Mouse (Mus musculus): ENCODE results near the gene Gpr137c. TPM values are rescaled to one million over a fixed set of nuclear protein-coding genes. Genes with fewer than 3 reads are reported as not detected.

Gpr137c gene
- polyA plus RNA-seq, 1 experiment, result 0.55 TPM

DNA sequence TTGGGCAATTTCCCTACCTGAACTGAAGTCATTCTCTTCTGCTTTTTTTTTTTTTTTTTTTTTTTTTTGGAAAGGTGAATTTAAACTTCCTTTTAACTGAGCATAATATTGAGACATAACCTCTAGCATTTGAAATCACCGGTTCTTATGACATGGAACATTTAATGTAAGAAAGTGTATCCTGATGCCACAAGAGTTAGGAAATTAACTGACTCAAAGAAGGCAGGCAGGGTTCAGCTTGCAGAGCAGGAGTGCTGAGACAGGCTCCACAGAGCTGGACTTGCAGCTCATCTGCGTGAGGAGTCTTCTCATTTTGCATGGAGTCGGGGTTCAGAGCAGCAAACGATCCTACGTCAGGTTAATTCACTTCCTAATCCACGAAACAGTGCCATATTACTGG lies 56.3 kb downstream of the Gpr137c start:
- 90% methylated on average over 6 of the region's 6 CpGs for WGBS

GRCm38 (mm10) chr14:45282066-45282465 lies 62.5 kb downstream of the Gpr137c start:
- DNase-seq (ENCODE audit: low read depth, low spot score), result no peak
- 76% methylated on average over 3 of the region's 3 CpGs for WGBS

More for the DNA sequence above, 56.3 kb downstream of the Gpr137c start:
- DNase-seq (ENCODE audit: low read depth, low spot score), result no peak

DNA sequence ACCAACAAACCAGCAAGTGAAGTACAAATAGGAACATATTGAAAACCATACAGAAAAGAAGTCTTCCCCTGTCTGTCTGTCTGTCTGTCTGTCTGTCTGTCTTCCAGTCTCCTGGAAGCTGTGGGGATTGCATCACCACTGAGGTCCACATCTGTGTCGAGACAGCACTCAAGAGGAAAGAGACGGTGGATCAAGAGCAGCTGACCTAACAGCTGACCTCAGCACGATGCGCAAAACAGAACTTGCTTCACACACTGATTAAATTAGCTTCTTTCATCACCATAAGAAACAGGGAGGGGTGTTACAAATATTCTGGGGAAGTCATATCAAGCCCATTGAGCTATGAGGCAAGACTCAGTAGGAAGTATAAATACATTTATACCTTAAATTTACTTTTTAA lies 72.1 kb downstream of the Gpr137c start:
- WGBS, result 90% methylated on average over 4 of the region's 4 CpGs

DNA sequence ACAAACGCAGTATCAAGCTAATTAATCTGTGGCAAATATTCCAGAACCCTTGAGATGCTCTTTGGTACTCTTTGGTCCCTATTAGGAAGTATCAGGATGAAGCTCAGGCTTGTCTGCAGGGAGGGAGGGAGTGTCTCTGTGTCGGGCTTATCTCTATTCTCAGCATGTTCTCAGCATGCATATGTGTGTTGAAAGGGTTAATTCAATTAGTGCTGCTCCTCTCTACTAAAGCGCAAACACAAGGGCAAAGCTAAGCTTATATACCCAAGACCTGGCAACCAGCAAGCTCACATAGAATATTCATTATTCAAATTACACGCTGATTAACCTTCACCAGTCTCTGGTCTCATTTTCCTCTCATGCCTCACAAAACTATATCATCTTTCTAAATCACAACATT lies 84.4 kb downstream of the Gpr137c start:
- no peak for DNase-seq (ENCODE audit: low read depth, low spot score)
- WGBS, result 78% methylated on average over 4 of the region's 4 CpGs

More for the DNA sequence above, 72.1 kb downstream of the Gpr137c start:
- no peak for DNase-seq (ENCODE audit: low read depth, low spot score)

DNA sequence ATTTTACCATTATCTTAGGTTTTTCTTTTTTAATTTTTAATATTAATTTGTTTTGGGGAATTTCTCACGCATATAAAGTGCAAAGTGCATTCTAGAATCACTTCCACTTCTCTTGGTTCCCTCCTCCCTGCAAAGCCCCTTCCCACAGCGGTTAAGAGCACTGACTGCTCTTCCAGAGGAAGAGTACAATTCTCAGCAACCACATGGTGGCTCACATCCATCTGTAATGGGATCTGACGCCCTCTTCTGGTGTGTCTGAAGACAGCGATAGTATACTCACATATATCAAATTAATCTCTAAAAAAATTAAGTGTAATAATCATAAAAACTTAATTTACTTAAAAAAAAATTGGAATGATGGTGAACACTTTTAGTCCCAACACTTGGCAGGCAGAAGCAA lies 84.9 kb downstream of the Gpr137c start:
- no peak for DNase-seq (ENCODE audit: low read depth, low spot score)
- 79% methylated on average over 4 of the region's 4 CpGs for WGBS

DNA sequence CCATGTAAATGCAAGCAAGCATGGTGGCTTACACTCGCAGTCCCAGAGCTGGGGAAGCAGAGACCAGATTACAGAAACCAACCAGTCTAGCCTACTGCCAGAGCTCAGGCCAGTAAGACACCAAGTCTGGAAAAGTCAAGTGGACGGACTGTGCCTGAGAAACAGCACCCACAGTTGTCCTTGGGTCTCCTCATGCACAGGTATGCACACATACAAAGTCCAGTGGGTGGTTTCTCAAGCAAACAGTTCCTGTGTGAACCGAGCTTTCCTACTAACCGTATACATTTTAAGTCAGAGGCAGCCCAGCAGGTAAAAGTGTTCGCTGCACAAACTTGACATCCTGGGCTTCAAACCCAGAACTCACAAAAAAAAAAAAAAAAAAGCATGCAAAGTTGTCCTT lies 86.3 kb downstream of the Gpr137c start:
- DNase-seq (ENCODE audit: low read depth, low spot score), result no peak
- 83% methylated on average over 5 of the region's 5 CpGs for WGBS

- WGBS, result 74% methylated on average over 8 of the region's 8 CpGs
- DNase-seq (ENCODE audit: low read depth, low spot score), result no peak
Observed at GRCm38 (mm10) chr14:45307630-45308328, 88.3 kb downstream of the Gpr137c start.

DNA sequence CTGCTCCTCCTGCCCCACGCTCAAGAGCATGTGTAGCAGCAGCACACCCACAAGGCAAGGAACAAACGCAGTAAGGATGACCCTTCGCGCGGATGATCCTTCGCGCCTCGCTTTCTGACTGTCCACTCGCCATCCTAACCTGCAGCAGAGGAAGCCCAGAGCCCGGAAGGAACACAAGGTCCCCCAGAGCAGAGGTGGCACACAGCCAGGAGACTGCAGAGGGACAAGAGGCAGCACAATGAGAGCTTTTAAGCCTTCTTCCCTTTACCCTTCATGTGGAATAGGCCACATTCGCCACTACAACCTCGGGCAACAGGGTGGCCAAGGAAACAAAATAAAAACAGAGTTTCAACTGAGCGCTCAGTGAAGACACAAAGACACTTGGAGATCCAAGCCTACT lies 90.1 kb downstream of the Gpr137c start:
- WGBS, result 81% methylated on average over 13 of the region's 13 CpGs
- DNase-seq (ENCODE audit: low read depth, low spot score), result no peak

- DNase-seq (ENCODE audit: low read depth, low spot score), result no peak
- 92% methylated on average over 14 of the region's 14 CpGs for WGBS
Observed at GRCm38 (mm10) chr14:45310101-45310500, 90.6 kb downstream of the Gpr137c start.

GRCm38 (mm10) chr14:45316927-45317326 lies 97.4 kb downstream of the Gpr137c start:
- WGBS, result 47% methylated on average over 5 of the region's 5 CpGs
- DNase-seq (ENCODE audit: low read depth, low spot score), result no peak

DNA sequence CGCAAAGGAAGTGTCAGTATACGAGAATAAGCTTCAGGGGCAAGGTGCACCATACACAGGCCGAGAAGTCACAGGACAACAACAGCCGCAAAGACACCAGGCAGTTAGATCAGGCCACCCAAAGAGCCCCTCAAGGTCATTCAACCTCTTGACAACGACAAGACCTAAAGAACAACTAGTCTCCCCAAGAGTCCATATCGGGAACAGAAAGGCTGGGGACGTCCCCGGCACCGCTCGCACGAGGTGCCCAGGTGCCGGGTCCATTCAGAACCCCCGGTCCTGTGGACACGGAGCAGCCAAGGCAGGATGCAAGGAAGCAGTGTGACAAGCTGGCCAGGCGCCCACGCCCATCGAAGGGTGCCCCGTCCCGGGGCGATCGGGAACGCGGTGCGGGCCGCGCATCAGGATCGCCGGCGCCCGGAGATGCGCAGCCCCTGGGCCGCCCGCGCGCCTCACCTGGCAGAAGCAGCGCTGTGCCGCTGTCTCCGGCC lies 98.4 kb downstream of the Gpr137c start:
- WGBS, result 1% methylated on average over 38 of the region's 38 CpGs
- no peak for DNase-seq (ENCODE audit: low read depth, low spot score)

GRCm38 (mm10) chr14:45318426-45319236 lies 99.1 kb downstream of the Gpr137c start, which contains the start of gene Ero1l:
TSS of gene Ero1l (minus strand) at chr14:45318771.
- 2% methylated on average over 69 of the region's 74 CpGs for WGBS
- DNase-seq (ENCODE audit: low read depth, low spot score), result no peak

DNA sequence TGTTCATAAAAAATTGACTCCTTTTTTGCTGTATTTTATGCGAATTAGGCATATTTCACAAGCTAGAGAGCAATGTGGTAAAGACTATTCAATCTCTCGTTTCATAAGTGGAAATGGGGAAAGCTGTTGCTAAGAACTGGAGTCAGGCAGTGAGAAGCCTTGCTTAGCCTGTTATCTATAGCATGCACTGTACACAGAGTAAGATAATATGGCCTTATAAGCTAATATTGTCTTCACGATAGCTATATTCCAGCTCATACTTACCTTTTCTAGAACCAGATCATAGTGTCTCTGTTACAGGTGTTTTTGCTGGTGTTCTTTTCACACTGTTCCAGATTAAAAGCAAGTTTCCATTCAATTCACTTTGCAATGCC lies 99.7 kb downstream of the Gpr137c start:
- 53% methylated on average over 3 of the region's 3 CpGs for WGBS
- no peak for DNase-seq (ENCODE audit: low read depth, low spot score)

- no peak for DNase-seq (ENCODE audit: low read depth, low spot score)
- 70% methylated on average over 4 of the region's 4 CpGs for WGBS
Observed at GRCm38 (mm10) chr14:45320111-45320510, 100.6 kb downstream of the Gpr137c start.

GRCm38 (mm10) chr14:45321067-45321466 lies 101.5 kb downstream of the Gpr137c start:
- WGBS, result 86% methylated on average over 3 of the region's 3 CpGs
- no peak for DNase-seq (ENCODE audit: low read depth, low spot score)

DNA sequence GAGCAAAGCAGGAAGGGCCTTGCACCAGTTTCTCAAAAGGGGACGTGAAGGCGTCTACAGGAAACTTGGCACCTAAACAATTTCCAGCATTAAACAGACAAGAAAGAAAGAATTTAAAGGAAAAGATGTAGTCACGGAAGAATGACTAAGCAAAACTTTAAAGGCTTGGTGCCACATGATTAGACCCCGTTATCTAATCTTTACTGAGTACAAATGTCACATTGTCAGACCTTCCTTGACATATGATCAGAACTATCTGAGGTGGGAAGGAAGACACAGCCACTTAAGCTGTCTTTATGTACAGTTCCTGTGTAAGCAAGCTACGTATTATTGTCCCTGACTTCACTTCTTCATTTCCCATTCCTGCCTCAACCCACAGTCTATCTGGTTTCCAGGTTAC lies 102.1 kb downstream of the Gpr137c start:
- DNase-seq (ENCODE audit: low read depth, low spot score), result no peak
- 53% methylated on average over 5 of the region's 5 CpGs for WGBS

- WGBS, result 79% methylated on average over 2 of the region's 2 CpGs
- no peak for DNase-seq (ENCODE audit: low read depth, low spot score)
Observed at GRCm38 (mm10) chr14:45322450-45322849, 102.9 kb downstream of the Gpr137c start.

- WGBS, result 83% methylated on average over 3 of the region's 3 CpGs
- no peak for DNase-seq (ENCODE audit: low read depth, low spot score)
Observed at GRCm38 (mm10) chr14:45323320-45323719, 103.8 kb downstream of the Gpr137c start.

DNA sequence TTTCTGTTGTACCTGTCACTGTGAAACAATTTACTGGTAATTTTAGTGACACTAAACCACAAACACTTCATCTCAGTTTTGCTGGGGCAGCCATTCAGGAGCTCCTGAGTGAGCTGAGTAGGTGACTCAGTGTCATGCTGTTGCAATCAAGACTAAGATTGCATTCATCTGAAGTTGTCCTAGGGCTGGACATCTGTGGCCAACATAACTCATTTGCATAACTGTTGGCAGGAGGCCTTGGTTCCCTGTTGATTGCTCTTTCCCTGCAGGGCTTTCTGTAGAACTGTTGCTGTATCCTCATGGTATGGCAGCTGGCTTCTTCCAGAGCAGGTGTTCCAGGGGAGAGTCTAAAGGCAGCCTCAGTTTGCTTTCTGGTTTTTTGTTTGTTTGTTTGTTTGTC lies 106.0 kb downstream of the Gpr137c start:
- no peak for DNase-seq (ENCODE audit: low read depth, low spot score)

GRCm38 (mm10) chr14:45328072-45328713 lies 108.7 kb downstream of the Gpr137c start:
- DNase-seq (ENCODE audit: low read depth, low spot score), result no peak
- WGBS, result 92% methylated on average over 4 of the region's 4 CpGs
